Mouse (Mus musculus): ENCODE results near the gene Repin1.
"Not testable (repeated sequence)": the region's sequence is repeated elsewhere in the genome, so short reads cannot be mapped to it uniquely, and the experiment has no call there.

The Repin1 gene

DNA sequence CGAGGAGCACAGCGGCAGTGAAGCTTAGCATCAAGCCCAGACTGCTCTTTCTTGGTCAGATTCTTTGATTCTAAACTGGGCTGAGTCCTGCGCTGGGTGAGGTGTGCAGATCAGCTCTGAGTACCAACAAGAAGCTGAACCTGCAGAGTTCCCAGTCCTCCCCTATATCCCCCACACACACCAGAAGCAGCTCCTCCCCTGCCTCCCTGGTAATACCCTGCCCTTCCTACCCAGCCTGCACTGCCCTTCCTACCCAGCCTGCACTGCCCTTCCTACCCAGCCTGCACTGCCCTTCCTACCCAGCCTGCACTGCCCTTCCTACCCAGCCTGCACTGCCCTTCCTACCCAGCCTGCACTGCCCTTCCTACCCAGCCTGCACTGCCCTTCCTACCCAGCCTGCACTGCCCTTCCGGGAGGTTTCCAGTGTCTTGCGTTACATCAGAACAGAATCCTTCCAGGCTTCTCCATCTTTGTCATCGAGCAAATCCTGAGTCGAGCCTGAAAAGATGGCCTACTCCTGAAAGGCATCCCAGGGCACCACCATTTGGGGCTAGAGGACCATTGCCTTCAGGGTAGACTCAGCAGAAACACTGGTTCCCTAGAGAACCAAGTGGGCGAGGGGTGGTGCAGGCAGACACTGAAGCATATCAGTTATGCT lies 28.6 kb downstream of the Repin1 start:
- ATAC-seq (ENCODE audit: insufficient number of reproducible peaks, low FRiP score, low TSS enrichment): not testable (repeated sequence)

DNA sequence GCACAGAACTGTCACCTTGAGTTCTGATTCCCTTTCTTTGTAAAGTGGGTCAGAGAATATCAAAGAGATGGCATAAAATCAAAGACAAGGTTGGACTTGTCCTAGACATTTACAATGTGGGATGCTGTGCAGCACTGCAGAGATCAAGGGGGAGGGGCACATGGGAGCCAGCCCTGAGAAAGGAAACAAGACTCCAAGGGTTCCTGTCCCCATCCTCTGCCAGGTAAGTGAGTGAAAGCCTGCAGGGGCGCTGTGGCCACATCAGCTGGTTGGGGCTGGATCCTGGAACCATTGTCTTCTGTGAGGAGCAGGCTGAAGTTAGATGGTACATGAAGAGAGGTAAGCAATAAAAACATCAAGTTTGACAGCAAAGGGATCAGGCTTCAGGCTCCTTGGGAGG lies 29.8 kb downstream of the Repin1 start:
- ATAC-seq (ENCODE audit: insufficient number of reproducible peaks, low FRiP score, low TSS enrichment): no peak

DNA sequence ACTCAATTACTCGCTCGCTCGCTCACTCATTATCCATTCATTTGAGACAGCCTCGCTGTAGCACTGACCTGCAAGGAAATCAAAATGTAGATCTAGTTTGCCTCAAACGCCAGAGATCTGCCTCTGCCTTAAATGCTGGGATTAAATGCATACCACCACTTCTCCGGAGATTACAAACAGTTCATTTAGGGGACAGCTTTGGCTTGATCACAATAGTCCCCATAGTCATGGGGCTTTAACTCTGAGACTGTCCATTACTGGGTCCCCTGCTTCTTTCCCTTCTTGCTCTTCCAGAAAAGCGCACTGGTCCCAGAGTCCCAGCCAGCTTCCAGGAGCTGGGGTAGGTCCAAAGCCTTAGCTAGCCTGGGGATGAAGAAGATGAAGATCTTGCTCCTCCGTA lies 32.8 kb downstream of the Repin1 start, which contains the start of gene AI854703:
Gene AI854703 (plus strand): TSS at position 301 of the 400 bp plus-strand sequence.
- ATAC-seq (ENCODE audit: insufficient number of reproducible peaks, low FRiP score, low TSS enrichment): 0 out of 2 replicates have a peak, but pooled peaks have one; percentile 2

DNA sequence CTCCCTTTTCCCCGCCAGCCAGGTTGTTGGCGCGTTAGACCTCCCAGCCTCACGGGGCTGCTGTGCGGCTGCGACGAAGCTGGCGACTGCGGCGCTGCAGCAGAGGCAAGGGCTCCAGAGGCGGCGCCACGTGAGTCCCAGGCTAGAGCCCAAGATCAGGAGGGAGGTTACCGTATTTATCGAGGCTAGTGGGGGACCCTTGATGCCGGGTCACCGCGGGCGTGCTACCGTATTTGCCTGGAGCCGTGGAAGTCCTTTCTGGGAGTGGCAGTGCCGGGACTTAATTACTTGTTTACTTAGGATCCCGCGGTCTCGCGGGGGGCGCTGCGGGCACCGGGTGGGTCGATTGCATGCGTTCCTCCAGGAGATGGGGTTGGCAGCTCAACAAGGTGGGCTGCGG lies 33.3 kb downstream of the Repin1 start:
- ATAC-seq (ENCODE audit: insufficient number of reproducible peaks, low FRiP score, low TSS enrichment): peak; percentile 61

DNA sequence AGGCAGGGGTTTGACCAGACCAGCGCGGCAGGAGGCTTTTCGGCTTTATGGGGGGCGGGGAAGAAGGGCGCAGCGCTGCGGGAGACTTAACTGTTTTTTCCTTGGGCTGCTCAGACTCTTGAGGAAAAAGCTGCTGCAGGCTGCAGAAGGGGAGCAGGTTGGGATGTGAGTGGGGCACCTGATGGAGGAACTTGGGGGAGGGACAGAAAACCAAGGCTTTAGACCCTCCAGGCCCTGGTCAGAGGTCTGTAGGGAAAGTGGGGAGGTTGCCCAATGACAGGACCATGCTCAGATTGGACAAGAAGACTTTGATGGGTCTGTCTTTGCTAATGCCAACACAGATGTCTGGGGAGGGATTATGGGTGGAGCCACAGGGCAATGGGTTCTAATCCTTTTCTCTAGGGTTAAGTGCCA lies 33.8 kb downstream of the Repin1 start:
- ATAC-seq (ENCODE audit: insufficient number of reproducible peaks, low FRiP score, low TSS enrichment): no peak

DNA sequence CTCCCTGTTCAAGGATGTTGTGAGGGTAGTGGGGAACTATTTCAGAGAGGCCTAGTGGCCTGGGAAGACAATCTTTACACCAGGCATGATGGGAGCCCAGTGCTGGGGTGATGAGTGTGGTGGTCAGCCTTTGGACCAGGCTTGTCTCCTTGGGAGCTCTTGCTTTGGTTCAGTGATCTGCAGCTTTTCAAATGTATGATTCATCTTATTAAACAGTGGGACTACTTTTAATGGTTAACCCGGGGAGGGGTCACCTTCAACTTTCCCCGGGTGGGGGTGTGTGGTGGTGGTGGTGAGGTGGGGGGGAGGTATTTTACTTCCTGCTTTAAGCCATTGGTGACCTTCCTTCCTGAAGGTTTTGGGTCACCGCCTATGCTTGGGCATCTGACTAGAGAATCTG lies 34.7 kb downstream of the Repin1 start:
- ATAC-seq (ENCODE audit: insufficient number of reproducible peaks, low FRiP score, low TSS enrichment): no peak

DNA sequence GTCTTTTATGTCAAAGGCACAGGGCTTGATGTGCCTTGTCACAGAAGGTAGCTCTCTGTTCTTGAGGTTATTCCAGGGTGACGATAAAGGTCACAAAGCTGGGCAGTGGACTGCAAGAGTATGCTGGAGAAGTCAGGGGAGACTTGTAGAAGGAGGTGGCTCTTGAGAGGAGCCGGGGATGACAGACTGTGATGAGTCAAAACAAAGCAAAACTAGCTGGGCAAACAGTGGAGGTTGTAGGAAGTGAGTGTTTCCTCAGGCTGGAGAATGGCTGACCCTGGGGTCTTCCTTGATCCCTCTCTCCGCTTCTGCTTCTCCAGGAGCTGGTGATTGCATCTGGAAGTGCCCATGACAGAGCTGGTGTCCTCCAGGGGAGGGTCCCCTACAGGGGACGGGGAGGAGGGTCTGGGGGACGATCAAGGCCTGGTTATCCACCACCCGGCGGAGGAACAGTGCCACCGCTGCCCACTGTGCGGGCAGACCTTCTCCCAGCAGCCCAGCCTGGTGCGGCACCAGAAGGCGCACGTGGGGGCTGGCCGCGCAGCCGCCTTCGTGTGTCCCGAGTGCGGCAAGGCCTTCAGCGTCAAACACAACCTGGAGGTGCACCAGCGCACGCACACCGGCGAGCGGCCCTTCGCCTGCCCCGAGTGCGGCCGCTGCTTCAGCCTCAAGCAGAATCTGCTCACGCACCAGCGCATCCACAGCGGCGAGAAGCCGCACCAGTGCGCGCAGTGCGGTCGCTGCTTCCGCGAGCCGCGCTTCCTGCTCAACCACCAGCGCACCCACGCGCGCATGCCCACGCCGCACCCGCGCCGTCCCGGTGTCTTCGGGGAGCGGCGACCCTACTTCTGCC lies 35.4 kb downstream of the Repin1 start:
- 0 out of 2 replicates have a peak, but pooled peaks have one; percentile 18 for ATAC-seq (ENCODE audit: insufficient number of reproducible peaks, low FRiP score, low TSS enrichment)

DNA sequence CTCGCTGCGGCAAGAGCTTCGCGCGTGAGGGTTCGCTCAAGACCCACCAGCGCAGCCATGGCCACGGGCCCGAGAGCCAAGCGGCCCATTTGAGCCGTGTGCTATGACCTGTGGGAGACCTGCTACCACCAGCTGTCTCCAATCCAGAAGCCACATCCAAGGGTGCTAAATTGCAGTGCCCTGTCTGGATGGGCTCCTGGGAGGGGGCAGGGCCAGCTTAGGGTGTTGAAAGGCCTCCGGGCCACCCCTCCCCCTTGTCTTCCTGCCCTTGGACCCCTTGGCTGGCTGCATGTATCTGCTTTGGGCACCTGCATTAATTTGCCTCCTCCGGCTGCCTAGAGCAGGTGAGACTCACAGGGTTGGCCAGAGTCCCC lies 36.0 kb downstream of the Repin1 start:
- 0 out of 2 replicates have a peak, but pooled peaks have one; percentile 1 for ATAC-seq (ENCODE audit: insufficient number of reproducible peaks, low FRiP score, low TSS enrichment)

DNA sequence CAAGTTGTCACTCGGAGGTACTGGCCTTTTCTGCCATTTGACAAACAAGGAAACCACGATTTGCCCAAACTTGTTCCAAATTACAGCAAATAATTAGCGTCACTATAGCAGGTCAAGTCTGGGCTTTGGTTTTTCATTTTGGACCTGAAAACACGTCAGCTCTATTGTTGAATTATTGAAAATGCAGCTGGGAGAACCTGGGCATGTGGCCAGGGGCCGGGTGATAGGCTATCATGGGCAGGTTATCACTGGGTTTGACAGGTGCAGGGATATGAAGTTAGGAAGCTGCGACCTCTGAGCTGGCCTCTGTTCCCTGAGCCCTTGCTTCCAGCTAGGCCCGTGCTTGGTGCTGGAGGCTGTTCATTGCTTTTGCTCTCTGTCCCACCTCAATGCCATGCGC lies 37.1 kb downstream of the Repin1 start:
- ATAC-seq (ENCODE audit: insufficient number of reproducible peaks, low FRiP score, low TSS enrichment): no peak

DNA sequence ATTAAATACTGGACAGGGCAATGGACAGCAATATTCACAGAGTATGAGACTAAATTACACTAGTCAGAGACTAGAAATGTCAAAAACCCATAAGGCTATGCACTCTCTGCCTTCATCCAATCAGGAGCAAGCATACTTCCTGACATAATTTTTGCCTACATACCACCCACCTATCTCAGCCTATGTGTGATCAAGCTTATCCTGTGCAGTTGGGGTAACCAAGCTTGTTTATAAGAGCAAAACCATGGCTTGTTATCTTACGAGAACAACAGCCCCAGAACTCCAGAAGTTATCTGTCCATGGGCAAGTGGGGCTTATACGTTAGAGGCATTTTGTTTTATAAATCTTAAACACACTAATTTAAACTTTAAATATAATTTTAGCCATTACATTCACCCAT lies 41.4 kb downstream of the Repin1 start:
- no peak for ATAC-seq (ENCODE audit: insufficient number of reproducible peaks, low FRiP score, low TSS enrichment)

DNA sequence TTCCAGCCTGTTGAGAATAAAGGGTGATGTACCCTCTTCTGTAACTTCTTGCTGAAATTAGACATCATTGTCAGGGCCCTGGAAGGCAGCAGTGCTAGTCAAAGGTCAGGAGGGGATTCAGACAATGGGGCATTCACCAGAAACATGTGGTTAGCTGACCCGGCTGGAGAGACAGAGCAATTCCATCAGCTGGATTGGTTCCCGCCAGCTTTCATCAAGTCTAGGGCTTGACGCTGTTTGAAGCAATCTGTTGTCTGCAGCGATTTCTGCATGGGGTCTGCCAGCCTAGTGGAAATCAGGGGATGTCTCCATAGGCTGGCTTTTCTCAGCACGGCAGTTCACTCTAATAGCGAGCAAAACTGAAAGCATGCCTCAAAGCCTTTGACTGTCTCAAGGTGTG lies 42.8 kb downstream of the Repin1 start:
- ATAC-seq (ENCODE audit: insufficient number of reproducible peaks, low FRiP score, low TSS enrichment): no peak

DNA sequence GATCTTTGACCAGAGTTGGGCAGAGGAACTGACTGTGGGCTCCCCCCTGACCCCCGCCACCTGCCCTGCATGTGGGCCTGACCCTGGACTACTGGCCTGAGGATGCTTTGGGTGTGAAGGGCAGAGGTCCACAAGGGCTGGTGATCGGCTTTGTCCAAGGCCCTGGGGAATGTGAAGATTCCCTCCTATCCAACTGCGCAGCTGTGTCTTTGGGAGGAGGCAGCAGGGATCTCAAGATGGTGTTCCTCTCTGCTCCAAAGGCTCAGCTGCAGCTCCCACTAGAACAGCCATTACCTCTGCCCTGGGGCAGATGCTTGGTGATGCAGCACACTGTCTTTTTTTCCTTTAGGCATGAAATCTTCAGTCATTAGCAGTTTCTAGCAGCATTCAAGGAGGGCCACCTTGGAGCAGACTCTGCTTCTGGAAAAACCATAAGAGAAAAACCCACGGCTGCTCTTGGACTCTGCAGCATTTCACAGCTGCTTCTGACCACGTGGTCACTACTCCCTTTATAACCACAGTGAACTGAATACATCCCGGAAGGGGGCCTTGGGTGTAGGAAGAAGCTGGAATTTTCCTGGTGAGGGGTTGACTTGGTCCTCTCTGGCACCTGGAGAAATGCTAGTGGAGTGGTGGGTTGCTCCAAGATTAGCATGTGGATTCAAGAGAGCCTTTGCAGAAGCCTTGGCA lies 44.3 kb downstream of the Repin1 start:
- ATAC-seq (ENCODE audit: insufficient number of reproducible peaks, low FRiP score, low TSS enrichment): no peak

DNA sequence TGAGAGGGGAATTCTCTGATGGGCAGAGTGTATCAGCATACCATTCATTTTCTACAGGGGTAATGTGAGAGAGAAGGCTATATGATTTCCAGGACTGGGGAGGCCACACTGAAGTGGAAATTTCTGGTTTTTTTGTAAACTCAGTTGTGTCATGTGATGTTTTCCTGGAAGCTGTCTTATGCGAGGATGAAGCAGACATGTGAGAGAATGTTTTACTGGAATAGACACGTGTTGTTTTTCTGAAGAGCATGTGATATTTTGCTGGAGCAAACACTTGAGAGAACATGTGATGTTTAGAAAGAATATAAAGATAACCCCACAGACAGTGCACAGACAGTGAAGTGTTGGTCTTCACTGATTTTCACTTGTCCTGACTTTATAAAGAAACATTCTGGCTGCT lies 44.9 kb downstream of the Repin1 start:
- no peak for ATAC-seq (ENCODE audit: insufficient number of reproducible peaks, low FRiP score, low TSS enrichment)

DNA sequence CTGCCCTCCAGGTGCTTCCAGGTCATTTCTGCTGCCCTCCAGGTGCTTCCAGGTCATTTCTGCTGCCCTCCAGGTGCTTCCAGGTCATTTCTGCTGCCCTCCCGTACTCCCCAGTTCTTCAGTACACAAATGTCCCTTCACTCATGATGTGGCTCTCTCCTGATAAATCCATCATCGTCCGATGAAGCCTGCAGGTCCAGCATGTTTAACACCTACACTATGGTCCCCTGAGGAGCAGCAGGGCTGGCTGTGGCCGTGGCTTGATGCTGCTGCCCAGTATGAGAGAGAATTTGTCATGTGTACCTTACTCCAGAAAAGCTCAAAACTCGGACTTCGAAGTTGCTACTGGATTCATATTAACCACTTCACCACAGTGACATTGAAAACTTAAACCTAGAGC lies 47.7 kb downstream of the Repin1 start:
- ATAC-seq (ENCODE audit: insufficient number of reproducible peaks, low FRiP score, low TSS enrichment): no peak

DNA sequence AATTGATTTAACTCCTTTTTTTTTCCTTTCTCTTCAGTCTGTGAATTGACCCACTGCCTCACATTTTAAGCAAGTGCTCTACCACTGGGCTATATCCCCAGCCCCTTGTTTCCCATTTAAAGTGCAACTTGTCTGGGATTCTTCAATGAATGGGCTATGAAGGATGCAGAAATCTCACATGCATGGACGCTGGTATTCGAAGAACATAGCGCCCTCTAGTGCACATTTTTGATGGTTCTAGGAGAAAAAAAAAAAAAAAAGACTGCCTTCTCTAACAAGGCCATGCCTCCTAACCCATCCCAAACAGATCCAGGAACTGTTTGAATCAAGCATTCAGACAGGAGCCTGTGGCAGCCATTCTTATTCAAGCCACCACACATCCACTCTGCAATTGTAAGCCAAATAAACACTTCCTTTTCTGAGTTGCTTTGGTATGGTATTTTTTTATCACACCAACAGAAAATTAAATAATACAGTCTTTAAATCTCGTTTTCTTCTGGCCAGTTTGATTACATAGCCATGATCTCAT lies 49.1 kb downstream of the Repin1 start:
- peak; percentile 70 for ATAC-seq (ENCODE audit: insufficient number of reproducible peaks, low FRiP score, low TSS enrichment)

DNA sequence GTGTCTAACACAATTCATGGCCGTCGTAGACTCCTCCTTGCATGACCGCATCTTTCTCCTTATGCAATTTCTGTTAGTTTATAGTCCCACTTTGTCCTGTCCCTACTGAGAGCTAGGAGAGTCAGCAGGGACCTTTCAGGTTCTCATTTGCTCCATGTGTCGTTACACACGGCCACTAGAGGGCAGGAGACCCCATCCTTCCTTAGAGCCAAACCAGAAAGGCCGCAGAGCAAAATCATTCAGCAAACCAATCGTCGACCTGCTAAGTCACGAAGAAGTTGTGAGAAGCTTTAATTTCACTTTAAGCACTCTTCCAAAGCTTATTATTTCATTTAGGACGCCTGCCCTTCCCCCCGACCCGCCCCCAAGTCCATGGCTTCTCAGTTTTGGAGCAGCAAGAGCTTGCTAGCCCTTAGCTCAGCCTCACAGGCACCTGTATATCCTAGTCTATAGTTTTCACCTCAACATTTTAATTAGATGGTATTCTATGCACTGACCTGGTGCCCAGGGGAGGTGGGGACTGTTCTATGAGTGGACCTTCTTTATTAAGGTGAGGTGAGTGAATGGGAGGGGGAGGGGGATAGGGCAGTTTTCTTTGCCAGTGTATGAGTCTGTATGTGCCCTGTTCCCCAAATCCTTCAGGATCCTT lies 52.1 kb downstream of the Repin1 start:
- no peak for ATAC-seq (ENCODE audit: insufficient number of reproducible peaks, low FRiP score, low TSS enrichment)

DNA sequence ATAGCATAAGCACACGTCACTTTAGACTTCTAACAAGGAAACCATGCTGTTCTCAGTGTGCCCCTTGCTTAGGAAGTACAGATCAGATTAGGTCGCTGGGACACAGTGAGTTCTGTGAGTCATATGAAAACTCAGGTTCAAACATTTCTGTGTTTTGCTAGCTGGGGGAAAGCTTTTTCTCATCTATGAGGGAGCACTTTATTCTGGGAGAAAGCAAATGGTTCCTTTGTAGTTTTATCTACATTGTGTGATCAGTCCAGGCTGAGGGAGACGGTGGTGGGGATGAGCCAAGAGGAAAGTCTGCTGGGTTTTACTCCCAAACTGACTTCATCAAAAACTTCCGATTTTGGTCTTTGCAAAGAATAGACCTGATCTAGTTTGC lies 52.6 kb downstream of the Repin1 start:
- no peak for ATAC-seq (ENCODE audit: insufficient number of reproducible peaks, low FRiP score, low TSS enrichment)

DNA sequence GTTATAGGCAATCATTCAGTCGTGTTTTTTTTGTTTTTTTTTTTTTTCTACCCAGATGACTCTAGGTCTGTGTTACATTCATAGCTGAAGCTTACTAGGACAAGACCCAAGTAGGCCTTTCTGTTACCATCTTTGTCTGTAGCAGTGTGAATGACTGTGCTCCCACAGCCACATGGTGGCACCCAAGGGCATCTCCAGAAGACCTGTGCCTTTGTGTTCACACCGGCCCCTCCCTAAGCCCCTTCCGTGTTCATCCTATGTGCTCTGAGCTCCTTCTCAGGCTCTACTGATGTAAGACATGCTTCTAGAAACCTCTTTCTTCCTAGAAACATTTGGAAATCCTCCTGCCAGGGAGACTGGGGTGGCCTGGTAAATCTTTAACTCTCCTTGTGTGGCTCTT lies 53.3 kb downstream of the Repin1 start, which contains the start of gene Gimap8:
Gene Gimap8 (plus strand): TSS at position 240 of the 400 bp plus-strand sequence.
- no peak for ATAC-seq (ENCODE audit: insufficient number of reproducible peaks, low FRiP score, low TSS enrichment)

DNA sequence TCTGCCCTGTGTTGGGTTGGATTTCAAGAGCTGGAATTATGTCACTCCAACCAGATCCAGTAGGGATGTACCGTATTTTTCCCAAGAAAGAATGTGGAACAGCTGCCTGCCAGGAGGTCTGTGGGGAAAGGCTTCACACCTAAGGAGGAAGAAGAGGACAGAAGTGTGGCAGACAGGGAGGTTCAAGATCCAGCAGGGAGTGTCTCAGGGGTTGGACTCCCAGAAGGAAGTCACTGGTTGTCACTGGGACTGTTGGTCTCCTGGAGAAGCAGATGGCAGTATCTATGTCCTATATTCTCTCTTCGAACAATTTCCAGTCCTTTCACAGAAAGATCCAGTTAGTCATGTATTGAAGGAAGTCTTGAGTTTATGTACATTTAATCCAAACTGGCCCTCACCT lies 53.9 kb downstream of the Repin1 start:
- ATAC-seq (ENCODE audit: insufficient number of reproducible peaks, low FRiP score, low TSS enrichment): no peak
